Mouse (Mus musculus): Measurements from ENCODE around the gene Gm13275.

- TF ChIP-seq RAD21 (IDR thresholded peaks at IDR 0.05; ENCODE audit: low read depth, low read length), result peak; percentile 14
- peak; percentile 53 to 74; a peak in 3 of 4 replicates for TF ChIP-seq CTCF (conservative IDR thresholded peaks at IDR 0.05 in 1 of 2, IDR thresholded peaks at IDR 0.05 in 1 of 2; ENCODE audit: low read depth in 2 of 2, low read length in 2 of 2)
- no peak for TF ChIP-seq POLR2A (IDR thresholded peaks at IDR 0.05; ENCODE audit: low read depth, low read length)
- no peak for TF ChIP-seq UBTF (IDR thresholded peaks at IDR 0.05; ENCODE audit: low read depth, low read length)
- no peak for TF ChIP-seq MEF2A (IDR thresholded peaks at IDR 0.05; ENCODE audit: borderline replicate concordance, low read depth, low read length)
- no peak for TF ChIP-seq E2F4 (IDR thresholded peaks at IDR 0.05; ENCODE audit: insufficient replicate concordance, low read depth, low read length)
- TF ChIP-seq RCOR1 (conservative IDR thresholded peaks at IDR 0.05; ENCODE audit: low read depth, low read length), result no peak
- no peak for TF ChIP-seq HCFC1 (IDR thresholded peaks at IDR 0.05; ENCODE audit: low read depth, low read length)
- TF ChIP-seq TCF12 (IDR thresholded peaks at IDR 0.05; ENCODE audit: low read depth, low read length), result no peak
These were observed 44.5 kb downstream of the Gm13275 start for GRCm38 (mm10) chr4:88838828-88839227.

Data from CH12.LX (cell line).